Mouse (Mus musculus): ENCODE data around the gene Ankrd34a. TPM values are rescaled to one million over a fixed set of nuclear protein-coding genes. Genes with fewer than 3 reads are reported as not detected.

Ankrd34a gene
- polyA plus RNA-seq, 1 experiment from 2014 or later, result 0.44 TPM

DNA sequence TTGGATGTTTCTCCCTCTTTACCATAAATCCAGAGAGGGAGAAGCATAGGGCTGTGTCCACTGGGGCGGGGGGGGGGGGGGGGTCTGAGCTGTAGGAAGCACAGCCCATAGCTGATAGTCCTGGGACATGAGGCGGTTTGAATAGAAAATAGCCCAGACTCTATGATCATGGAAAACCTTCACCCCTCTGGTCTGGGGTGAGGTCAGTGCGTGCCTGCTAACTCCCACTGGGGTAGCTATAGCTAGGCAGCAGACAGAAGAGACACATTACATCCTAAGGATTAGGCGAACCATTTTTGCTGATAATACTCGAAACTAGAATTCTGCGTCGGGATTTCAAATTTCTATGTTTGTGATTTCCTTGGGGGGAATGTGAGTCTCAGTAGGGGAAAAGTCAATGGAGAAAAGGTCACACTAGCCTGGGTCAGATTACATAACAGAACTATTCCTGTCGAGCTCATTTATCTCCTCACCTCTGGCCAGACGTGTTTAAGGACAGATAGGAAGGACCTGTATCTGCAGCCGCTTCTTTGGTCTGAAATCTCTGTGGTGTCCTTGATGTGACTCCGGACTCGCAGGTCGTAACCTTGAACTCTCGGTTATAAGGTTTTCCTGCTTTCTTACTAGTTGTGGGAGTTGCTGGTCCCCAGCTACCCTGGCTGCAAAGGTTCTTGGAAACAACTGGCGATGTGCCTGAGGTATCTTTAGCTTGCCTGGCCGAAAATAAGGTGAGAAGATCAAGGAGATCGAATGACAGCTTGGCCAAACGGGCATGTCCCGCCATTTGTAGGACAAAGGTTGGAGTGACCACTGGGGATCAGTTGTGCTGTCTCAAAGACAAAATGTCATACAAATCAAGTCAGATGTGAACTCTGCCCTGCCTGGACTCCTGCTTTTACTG, 22.6 kb upstream of the Ankrd34a start:
- Histone ChIP-seq H3K36me3 (no peaks in the 10 kb centered on the region), H3K27me3 (replicated peaks) (no peaks in the 10 kb centered on the region; the same call in 1 of the 2 replicates), H3K4me1 (peaks cover 64% of the 10 kb centered on the region), H3K4me3 (no peak overlapping the region), H3K27ac (no peak overlapping the region), H3K4me2 (no peak overlapping the region), H3K9ac (no peak overlapping the region), H3K9me3 (replicated peaks) (no peaks in the 10 kb centered on the region)
- 59% methylated on average over 19 of the region's 19 CpGs for WGBS (ENCODE audit: insufficient replicate concordance)
- no peak for ATAC-seq

DNA sequence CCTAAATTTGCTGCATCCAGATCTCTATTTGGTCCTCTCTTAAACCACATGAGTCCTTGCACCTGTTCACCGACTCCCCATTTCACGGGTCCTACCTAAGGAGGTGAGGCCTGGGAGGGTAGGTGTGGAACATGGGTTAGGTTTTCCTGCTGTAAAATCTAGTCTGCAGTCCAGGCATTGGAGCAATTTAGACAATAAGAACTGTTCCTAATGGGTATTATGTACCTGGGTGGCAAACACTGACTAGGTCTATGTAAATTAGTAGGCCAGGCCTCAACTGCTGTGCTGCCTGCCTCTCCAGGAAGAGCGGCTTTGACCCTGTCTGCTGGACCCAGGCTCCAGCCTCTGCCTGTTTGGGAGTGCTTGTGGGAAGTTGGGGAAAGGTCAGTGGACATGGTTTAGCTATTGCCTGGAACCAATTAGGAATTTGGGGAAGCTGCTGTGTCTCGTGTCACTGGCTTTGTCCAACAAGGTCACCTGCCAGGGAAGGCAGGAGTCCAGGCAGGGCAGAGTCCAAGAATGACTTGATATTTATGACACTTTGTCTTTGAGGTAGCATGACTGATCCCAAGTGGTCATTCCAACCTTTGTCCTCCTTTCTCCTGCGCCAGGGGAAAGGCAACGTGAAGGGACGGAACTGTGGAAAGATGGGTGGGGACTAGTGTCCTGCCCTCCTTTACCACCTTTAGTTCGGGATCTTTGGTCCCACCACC, 21.0 kb upstream of the Ankrd34a start:
- peak overlapping the region; percentile 68 for H3K4me2 ChIP-seq
- H3K36me3 ChIP-seq, result no peaks in the 10 kb centered on the region
- no peak overlapping the region for H3K27ac ChIP-seq
- no peak for ATAC-seq
- H3K9me3 ChIP-seq (replicated peaks), result no peaks in the 10 kb centered on the region
- WGBS (ENCODE audit: insufficient replicate concordance), result 86% methylated on average over 8 of the region's 8 CpGs
- H3K9ac ChIP-seq, result no peak overlapping the region
- no peak overlapping the region for H3K4me3 ChIP-seq
- H3K4me1 ChIP-seq, result peaks cover 68% of the 10 kb centered on the region
- no peaks in the 10 kb centered on the region for H3K27me3 ChIP-seq (replicated peaks)

DNA sequence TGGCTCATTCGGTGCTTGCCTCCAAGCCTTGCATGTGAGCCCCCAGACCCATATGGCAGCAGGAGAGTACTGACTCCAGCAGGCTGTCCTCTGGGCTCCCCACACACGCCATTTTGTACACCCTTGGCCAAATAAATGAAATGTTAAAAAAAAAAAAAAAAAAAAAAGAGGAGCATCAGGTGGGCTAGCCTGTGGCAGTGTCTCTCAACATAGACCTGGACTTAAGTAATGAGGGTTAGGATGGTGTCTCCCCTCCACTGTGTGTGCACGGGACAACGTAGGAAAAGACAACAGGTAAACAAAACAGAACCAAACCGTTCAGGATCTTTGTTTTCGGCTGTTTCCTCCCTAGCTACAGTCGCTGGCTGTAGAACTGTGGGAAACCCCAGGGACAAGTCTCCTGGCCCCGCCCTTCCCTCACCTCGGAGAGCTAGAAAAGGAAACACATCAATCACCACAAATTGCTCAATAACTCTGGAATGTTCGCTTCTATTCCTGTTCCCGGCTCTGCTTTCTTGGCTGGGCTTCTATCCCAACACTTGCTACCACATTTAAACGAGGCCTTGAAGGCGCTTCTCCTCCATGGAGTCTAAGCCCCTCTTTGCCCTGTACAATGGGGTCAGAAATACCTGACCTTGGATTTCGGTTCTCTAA, 20.3 kb upstream of the Ankrd34a start:
- Histone ChIP-seq H3K4me3 (peak overlapping the region; percentile 38), H3K36me3 (no peaks in the 10 kb centered on the region), H3K27me3 (replicated peaks) (no peaks in the 10 kb centered on the region), H3K4me1 (peaks cover 68% of the 10 kb centered on the region), H3K27ac (peak overlapping the region; percentile 30), H3K4me2 (peak overlapping the region; percentile 68), H3K9me3 (replicated peaks) (no peaks in the 10 kb centered on the region), H3K9ac (peak overlapping the region; percentile 32)
- 22% methylated on average over 14 of the region's 14 CpGs for WGBS (ENCODE audit: insufficient replicate concordance)
- no peak for ATAC-seq

DNA sequence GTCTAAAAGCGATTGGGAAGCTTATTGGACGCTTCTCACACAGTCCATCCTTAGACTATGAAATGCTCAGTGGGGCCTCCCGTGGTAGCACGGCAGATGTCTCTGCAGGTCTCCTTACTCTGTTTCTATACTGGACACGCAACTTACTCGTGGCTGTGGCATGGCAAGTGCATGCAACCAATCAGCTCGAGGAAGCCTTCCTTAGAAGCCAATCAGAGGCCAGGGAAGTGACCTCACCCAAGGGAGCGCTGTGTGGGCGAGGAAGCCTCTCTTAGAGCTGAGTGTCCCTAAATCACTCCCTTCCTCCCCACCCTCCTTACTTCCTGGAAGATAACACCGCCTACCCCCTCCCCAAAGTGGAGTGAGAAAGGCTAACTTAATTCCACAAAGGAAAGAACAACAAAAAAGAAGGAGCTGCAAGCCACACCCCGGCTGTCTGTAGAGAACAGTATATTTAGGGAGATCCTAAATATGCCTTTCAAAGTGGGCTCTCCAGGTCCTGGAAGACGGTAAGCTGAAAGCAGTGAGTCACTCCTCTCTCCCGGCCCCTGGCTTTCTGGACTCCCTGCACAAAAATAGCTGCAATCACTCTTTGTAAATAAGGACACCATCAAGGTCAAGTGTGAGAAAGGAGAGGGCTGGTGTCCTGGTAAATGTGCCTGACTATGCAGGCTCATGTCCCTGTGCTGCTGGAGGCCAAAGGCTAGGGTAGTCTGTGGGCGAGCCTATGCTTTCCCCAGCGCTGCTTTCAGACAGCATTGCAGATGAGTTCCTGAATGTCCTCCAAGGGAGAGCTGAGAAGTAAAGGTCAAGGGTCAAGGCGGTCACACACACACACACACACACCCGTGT, 19.5 kb upstream of the Ankrd34a start, which contains the start of gene Gm16253:
Gm16253 (plus strand) TSS at position 295 of the 852 bp plus-strand sequence.
- no peaks in the 10 kb centered on the region for H3K27me3 ChIP-seq (replicated peaks)
- peak within 1 kb of the TSS; percentile 74 for H3K27ac ChIP-seq
- peak; percentile 88 for ATAC-seq
- peaks cover 66% of the 10 kb centered on the region for H3K4me1 ChIP-seq
- peak within 1 kb of the TSS; percentile 68 for H3K4me2 ChIP-seq
- 17% methylated on average over 17 of the region's 17 CpGs for WGBS (ENCODE audit: insufficient replicate concordance)
- H3K4me3 ChIP-seq, result peak within 1 kb of the TSS; percentile 38
- no peaks in the 10 kb centered on the region for H3K9me3 ChIP-seq (replicated peaks)
- peak within 1 kb of the TSS; percentile 32 for H3K9ac ChIP-seq
- no peaks in the 10 kb centered on the region for H3K36me3 ChIP-seq

DNA sequence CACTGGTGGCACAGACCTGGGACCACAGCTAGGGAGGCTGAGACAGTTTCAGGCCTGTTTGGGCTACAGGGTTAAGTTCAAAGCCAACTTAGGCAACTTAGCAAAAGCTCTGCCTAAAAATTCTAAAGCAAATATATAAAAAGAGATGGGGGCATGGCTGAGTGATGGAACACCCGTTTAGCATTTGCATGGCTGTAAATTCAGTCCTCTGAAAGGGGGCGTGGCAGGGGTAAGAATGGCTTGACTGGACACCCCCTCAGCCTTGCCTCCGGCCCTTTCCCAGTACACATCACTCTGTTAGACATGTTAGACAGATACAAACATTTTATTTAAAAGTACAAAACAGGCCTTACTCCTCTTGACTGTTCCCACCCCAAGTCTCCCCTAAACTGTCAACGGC, 18.9 kb upstream of the Ankrd34a start:
- no peaks in the 10 kb centered on the region for H3K27me3 ChIP-seq (replicated peaks)
- peaks cover 62% of the 10 kb centered on the region for H3K4me1 ChIP-seq
- H3K36me3 ChIP-seq, result no peaks in the 10 kb centered on the region
- no peak overlapping the region for H3K9ac ChIP-seq
- WGBS (ENCODE audit: insufficient replicate concordance), result 66% methylated on average over 4 of the region's 4 CpGs
- H3K4me3 ChIP-seq, result no peak overlapping the region
- H3K4me2 ChIP-seq, result peak overlapping the region; percentile 68; the same call in 1 of the 2 replicates
- peak overlapping the region; percentile 74 for H3K27ac ChIP-seq
- ATAC-seq, result no peak
- H3K9me3 ChIP-seq (replicated peaks), result no peaks in the 10 kb centered on the region

DNA sequence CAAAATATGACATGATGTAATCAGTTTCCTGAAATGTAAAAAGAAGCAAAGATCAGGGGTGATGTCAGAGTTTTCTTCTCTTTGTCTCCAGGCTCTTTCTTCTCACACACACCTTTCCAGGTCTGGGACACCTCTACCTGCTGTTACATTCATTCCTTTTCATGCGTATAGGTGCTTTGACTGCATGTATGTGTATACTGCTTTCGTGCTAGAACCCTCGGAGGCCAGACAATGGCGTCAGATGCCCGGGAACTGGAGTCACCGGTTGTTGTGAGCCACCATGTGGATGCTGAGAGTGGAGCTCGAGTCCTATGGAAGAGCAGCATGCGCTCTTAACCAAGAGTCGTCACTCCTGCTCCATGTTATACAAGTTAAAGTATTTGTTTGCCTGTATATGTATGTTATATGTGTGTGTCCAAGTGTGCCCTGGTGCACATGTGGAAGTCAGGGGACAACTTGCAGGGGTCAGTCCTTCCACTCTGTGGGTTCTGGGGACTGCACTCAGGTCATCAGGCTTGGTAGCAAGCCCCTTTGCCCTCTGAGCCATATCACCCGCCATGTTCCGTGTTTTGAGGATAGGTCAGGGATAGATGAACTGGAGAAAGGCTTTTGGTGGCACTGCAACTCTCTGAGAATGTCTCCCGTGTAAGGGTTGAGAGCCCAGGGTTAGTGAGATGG, 17.7 kb upstream of the Ankrd34a start:
- H3K4me3 ChIP-seq, result no peak overlapping the region
- no peaks in the 10 kb centered on the region for H3K9me3 ChIP-seq (replicated peaks)
- H3K27ac ChIP-seq, result no peak overlapping the region
- H3K9ac ChIP-seq, result no peak overlapping the region
- no peak for ATAC-seq
- no peaks in the 10 kb centered on the region for H3K36me3 ChIP-seq
- 76% methylated on average over 12 of the region's 12 CpGs for WGBS (ENCODE audit: insufficient replicate concordance)
- no peaks in the 10 kb centered on the region for H3K27me3 ChIP-seq (replicated peaks)
- no peak overlapping the region for H3K4me2 ChIP-seq
- H3K4me1 ChIP-seq, result peaks cover 58% of the 10 kb centered on the region

DNA sequence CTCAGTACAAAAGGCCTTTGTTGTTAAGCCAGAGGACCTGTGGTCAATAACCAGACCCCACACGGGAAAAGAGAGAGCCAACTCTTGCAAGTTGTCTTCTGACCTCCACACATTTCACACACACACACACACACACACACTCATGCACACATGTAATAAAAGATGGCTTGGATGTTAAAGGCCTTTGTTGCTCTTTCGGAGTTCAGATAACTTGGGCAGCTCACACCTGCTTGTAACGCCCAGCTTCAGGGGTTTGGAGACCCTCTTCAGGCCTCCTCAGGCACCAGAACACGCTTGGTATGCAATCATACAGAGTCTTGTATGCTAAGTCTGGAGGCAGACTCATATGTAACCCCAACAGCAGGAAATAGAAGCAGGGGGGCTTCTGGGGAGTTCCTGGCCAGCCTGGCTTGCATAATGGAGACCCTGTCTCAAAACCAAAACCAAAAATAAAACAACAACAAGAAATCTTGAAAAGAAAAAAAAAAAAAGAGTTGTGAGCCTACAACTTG, 17.1 kb upstream of the Ankrd34a start:
- no peak overlapping the region for H3K4me3 ChIP-seq

DNA sequence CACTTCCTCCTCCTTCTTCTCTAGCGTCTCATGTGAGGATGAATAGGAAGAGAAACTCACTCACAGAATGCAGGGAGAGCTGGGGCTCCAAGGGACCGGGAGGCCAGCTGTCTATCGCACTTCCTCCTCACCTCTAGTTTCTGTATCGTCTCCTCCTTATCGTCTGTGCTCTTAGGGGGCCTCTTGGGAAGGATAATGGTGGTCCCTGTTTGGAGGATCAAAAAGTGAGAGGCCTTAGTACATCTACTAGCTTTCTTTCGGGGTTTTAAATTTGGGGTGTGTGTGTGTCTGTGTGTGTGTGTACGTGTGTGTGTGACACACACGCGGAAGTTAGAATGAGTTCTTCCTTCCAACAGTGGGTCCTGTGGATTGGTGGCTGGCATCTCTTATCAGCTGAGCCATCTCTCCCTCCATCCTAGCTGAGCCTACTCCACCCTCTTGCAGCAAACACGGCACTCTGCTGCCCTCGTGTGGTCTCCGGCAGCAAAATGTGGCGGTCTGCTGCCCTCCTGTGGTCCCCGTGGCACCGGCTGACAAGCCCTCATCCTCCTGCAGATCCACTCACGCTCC, 16.5 kb upstream of the Ankrd34a start:
- Histone ChIP-seq H3K4me2 (peak overlapping the region; percentile 65), H3K4me1 (peaks cover 50% of the 10 kb centered on the region), H3K36me3 (no peaks in the 10 kb centered on the region), H3K27ac (peak overlapping the region; percentile 12), H3K27me3 (replicated peaks) (no peaks in the 10 kb centered on the region), H3K4me3 (peak overlapping the region; percentile 20; the same call in 1 of the 2 replicates), H3K9ac (0 out of 2 replicates have a peak overlapping the region, but pooled peaks have one; percentile 54), H3K9me3 (replicated peaks) (no peaks in the 10 kb centered on the region)
- ATAC-seq, result peak; percentile 61
- 5% methylated on average over 16 of the region's 16 CpGs for WGBS (ENCODE audit: insufficient replicate concordance)

More for the DNA sequence above, 17.1 kb upstream of the Ankrd34a start:
- Histone ChIP-seq H3K36me3 (no peaks in the 10 kb centered on the region), H3K27ac (no peak overlapping the region), H3K9ac (no peak overlapping the region), H3K27me3 (replicated peaks) (no peaks in the 10 kb centered on the region), H3K4me2 (peak overlapping the region; percentile 65; the same call in 1 of the 2 replicates), H3K4me1 (peaks cover 52% of the 10 kb centered on the region), H3K9me3 (replicated peaks) (no peaks in the 10 kb centered on the region)
- WGBS (ENCODE audit: insufficient replicate concordance), result 67% methylated on average over 4 of the region's 4 CpGs
- no peak for ATAC-seq

DNA sequence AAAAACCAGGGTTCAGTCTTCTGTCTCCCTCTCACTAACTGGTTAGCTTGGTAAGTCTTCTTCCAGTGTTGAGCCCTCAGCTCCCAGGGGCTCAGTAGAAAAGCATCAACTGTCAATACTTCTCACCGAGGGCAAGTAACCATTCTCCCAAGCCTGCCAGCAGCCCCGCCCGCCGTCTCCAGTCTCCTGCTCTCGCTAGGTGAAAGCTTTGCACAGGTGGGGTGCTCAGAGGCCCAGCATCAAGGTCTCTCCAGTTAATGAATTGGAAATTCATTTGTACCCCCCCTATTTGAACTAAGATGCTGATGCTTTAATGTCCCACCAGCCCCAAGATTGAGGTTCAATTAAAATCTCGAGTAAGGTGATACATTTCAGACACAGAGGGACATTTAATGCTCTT, 15.3 kb upstream of the Ankrd34a start:
- Histone ChIP-seq H3K4me1 (peaks cover 39% of the 10 kb centered on the region), H3K27ac (no peak overlapping the region), H3K36me3 (no peaks in the 10 kb centered on the region), H3K27me3 (replicated peaks) (no peaks in the 10 kb centered on the region), H3K9ac (no peak overlapping the region), H3K4me3 (no peak overlapping the region), H3K9me3 (replicated peaks) (no peaks in the 10 kb centered on the region), H3K4me2 (no peak overlapping the region)
- ATAC-seq, result no peak
- 54% methylated on average over 6 of the region's 6 CpGs for WGBS (ENCODE audit: insufficient replicate concordance)

DNA sequence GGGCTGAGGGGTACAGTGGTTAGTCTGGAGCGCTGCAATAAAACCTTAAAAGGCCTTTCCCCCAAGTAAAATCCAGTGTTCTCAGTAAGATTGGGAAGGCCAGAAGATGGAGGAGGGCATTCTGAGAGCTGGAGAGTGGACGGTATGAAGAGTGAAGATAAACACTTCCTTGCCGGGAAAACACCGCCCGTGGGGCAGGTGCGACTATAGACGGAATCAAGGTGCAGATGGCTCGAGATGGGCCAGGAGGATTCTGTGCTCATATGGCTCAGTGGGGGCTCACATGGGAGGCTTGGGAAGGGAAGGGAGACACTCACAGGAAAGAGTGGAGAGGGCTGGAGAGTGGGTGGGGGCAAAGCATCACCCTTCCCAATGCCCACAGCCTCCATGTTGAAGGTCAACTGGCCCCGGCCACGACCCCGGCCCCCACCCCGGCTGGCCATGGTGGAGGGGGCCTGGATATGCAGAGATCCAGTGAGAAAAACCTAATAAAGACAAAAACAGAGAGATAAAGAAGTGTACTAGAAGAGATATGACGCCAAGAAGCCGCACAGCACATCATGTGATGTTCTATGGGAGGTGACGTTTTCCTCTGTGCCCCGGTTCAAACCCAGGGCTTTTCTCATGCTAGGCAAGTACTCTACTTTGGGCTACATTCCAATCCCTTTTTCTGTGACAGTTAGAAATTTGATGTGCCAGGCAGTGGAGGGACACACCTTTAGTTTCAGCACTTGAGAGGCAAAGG, 14.5 kb upstream of the Ankrd34a start:
- Histone ChIP-seq H3K9me3 (replicated peaks) (no peaks in the 10 kb centered on the region), H3K27me3 (replicated peaks) (no peaks in the 10 kb centered on the region)
- WGBS (ENCODE audit: insufficient replicate concordance), result 76% methylated on average over 16 of the region's 16 CpGs

More for the DNA sequence above, 14.5 kb upstream of the Ankrd34a start:
- H3K4me2 ChIP-seq, result no peak overlapping the region
- no peak overlapping the region for H3K27ac ChIP-seq
- no peak overlapping the region for H3K9ac ChIP-seq
- ATAC-seq, result no peak
- H3K4me3 ChIP-seq, result no peak overlapping the region
- H3K36me3 ChIP-seq, result no peaks in the 10 kb centered on the region
- peaks cover 31% of the 10 kb centered on the region for H3K4me1 ChIP-seq
